Comparison of ENCODE assay signal across 8 mouse cellular contexts in genomic region chr6:122804418-122804817, GRCm38 (mm10). TPM values are rescaled to one million over a fixed set of nuclear protein-coding genes. Genes with fewer than 3 reads are reported as not detected.
DNase-seq lines count a peak whose midpoint lies in the region; TF ChIP-seq lines count a peak whose summit lies in the region.
"Had no signal": no experiment of that assay in that cellular context is flagged by ENCODE, and none has a peak within 500 bp of the region (broad histone marks: within the 10 kb centered on the region; RNA-seq: fewer than 3 reads in every experiment).

No protein-coding gene starts in this region.

- peaks cover 5% of the 10 kb centered on the region; the same call in 1 of the 2 replicates for H3K4me1 ChIP-seq in lung, adult 2 months (ENCODE audit: control insufficient read depth, insufficient read depth, low read length)

- DNase-seq in CD8-positive naive resting alpha-beta T cell, adult 2 months (ENCODE audit: low read depth in 2 of 2, low spot score in 2 of 2) = peak; percentile 73 to 86
- peak; percentile 89 for DNase-seq in NIH3T3 (ENCODE audit: low read depth)
- DNase-seq in cerebellum, adult 9-10 months = peak; percentile 89
- peak; percentile 65 for DNase-seq in gastrocnemius, adult 8-10 months (ENCODE audit: low spot score in 2 of 2)
- peak; percentile 88 to 89 for DNase-seq in kidney, postnatal 4 days
- DNase-seq in lung, adult 2 months = peak; percentile 84
- peak; percentile 72 to 84 for DNase-seq in right cerebral cortex, postnatal 10 days (ENCODE audit: low spot score in 2 of 2)

- no peak for TF ChIP-seq POLR2A in lung, adult 2 months (IDR thresholded peaks at IDR 0.05; ENCODE audit: borderline replicate concordance, extremely low read depth, low read depth, low read length)

- 10% methylated on average over 5 of the region's 5 CpGs for WGBS in lung, adult 2 months

- TF ChIP-seq CTCF in lung, adult 2 months (IDR thresholded peaks at IDR 0.05; ENCODE audit: insufficient read depth, low read length) = peak; percentile 55

- H3K4me3 ChIP-seq in lung, adult 2 months (replicated peaks; ENCODE audit: extremely low read depth, low read depth, low read length) = no peak overlapping the region
- H3K4me3 ChIP-seq: limb, embryonic 15.5 days had no signal

RNA-seq across cellular contexts. Expression of gene Slc2a3, which starts 3.0 kb away (rescaled TPM):
- total RNA-seq in gastrocnemius, adult 8-10 months (2022) = 10 to 100 TPM in 2 of 4 experiments, 1 to 10 TPM in 2; 3.6 to 12.3 (median 10.4) TPM
- polyA plus RNA-seq in lung, adult 2 months (2012; rRNA removed) = 2.6 and 7.4 TPM in 2 replicates

RNA-seq across cellular contexts. Expression of gene Foxj2, which starts 15.3 kb away (rescaled TPM):
- 10 to 100 TPM; 23.3 to 27.1 (median 26.4) TPM for total RNA-seq in gastrocnemius, adult 8-10 months (2022)
- polyA plus RNA-seq in lung, adult 2 months (2012; rRNA removed) = 16.5 and 19.9 TPM in 2 replicates

RNA-seq across cellular contexts. Expression of gene C3ar1, which starts 51.5 kb away (rescaled TPM):
- under 1 TPM; 0.15 to 0.83 (median 0.42) TPM for total RNA-seq in gastrocnemius, adult 8-10 months (2022)
- polyA plus RNA-seq in lung, adult 2 months (2012; rRNA removed) = 1.9 and 3.7 TPM in 2 replicates
